Mouse (Mus musculus): Measurements from ENCODE around the gene Igfl3. TPM values are rescaled to one million over a fixed set of nuclear protein-coding genes. Genes with fewer than 3 reads are reported as not detected.

Igfl3 gene
- not detected in 2 replicates for polyA plus RNA-seq (2015; fragmentation: Nextera tagmentation; extraction: Ambion mirVana)

GRCm38 (mm10) chr7:18176194-18176593 lies at the start of gene Igfl3:
Gene Igfl3 (plus strand): TSS chr7:18176494.
- Histone ChIP-seq H3K9me3 (replicated peaks) (peaks cover 28% of the 10 kb centered on the region), H3K27me3 (replicated peaks) (no peaks in the 10 kb centered on the region), H3K9ac (replicated peaks) (no peak within 1 kb of the TSS), H3K4me3 (replicated peaks) (no peak within 1 kb of the TSS), H3K36me3 (no peaks in the 10 kb centered on the region), H3K4me2 (no peak within 1 kb of the TSS), H3K27ac (replicated peaks) (no peak within 1 kb of the TSS), H3K4me1 (no peaks in the 10 kb centered on the region)
- no peak for ATAC-seq (ENCODE audit: low FRiP score)

- Histone ChIP-seq H3K36me3 (no peaks in the 10 kb centered on the region), H3K4me3 (replicated peaks) (no peak overlapping the region)
- no peak for ATAC-seq (ENCODE audit: low FRiP score)
These were observed 34.6 kb downstream of the Igfl3 start for GRCm38 (mm10) chr7:18210938-18211337.

GRCm38 (mm10) chr7:18214699-18215098 lies 38.4 kb downstream of the Igfl3 start:
- Histone ChIP-seq H3K4me3 (replicated peaks) (no peak overlapping the region), H3K27ac (replicated peaks) (no peak overlapping the region), H3K9me3 (replicated peaks) (0 out of 2 replicates have a peak, but pooled peaks cover 3% of the 10 kb centered on the region), H3K4me1 (no peaks in the 10 kb centered on the region), H3K36me3 (no peaks in the 10 kb centered on the region), H3K9ac (replicated peaks) (no peak overlapping the region), H3K4me2 (no peak overlapping the region), H3K27me3 (replicated peaks) (no peaks in the 10 kb centered on the region)
- no peak for ATAC-seq (ENCODE audit: low FRiP score)
- 77% methylated on average over 1 of the region's 1 CpGs for WGBS

More at GRCm38 (mm10) chr7:18210938-18211337, 34.6 kb downstream of the Igfl3 start:
- H3K27ac ChIP-seq (replicated peaks): no peak overlapping the region
- 19% methylated on average over 9 of the region's 9 CpGs for WGBS
- H3K9ac ChIP-seq (replicated peaks): no peak overlapping the region
- no peaks in the 10 kb centered on the region for H3K27me3 ChIP-seq (replicated peaks)
- H3K4me1 ChIP-seq: no peaks in the 10 kb centered on the region
- H3K9me3 ChIP-seq (replicated peaks): 0 out of 2 replicates have a peak, but pooled peaks cover 3% of the 10 kb centered on the region
- no peak overlapping the region for H3K4me2 ChIP-seq

Other genes with a start within 250 kb of the Igfl3 start
- not detected in 2 replicates for gene Ceacam11, start 204.4 kb upstream of the Igfl3 start, polyA plus RNA-seq (2015; fragmentation: Nextera tagmentation; extraction: Ambion mirVana)
- gene Ceacam13, start 166.6 kb upstream of the Igfl3 start, polyA plus RNA-seq (2015; fragmentation: Nextera tagmentation; extraction: Ambion mirVana): not detected in 2 replicates
- gene Ceacam12, start 110.6 kb upstream of the Igfl3 start, polyA plus RNA-seq (2015; fragmentation: Nextera tagmentation; extraction: Ambion mirVana): not detected in 2 replicates
- gene Mill1, start 68.9 kb downstream of the Igfl3 start, polyA plus RNA-seq (2015; fragmentation: Nextera tagmentation; extraction: Ambion mirVana): not detected in 2 replicates
- gene Psg18, start 178.5 kb downstream of the Igfl3 start, polyA plus RNA-seq (2015; fragmentation: Nextera tagmentation; extraction: Ambion mirVana): not detected in 2 replicates

All from neural tube, embryonic 15.5 days (tissue).